Mouse (Mus musculus) small intestine, adult 2 months (tissue): ENCODE data around the gene M6pr. TPM values are rescaled to one million over a fixed set of nuclear protein-coding genes. Genes with fewer than 3 reads are reported as not detected.
"Not testable (repeated sequence)": the region's sequence is repeated elsewhere in the genome, so short reads cannot be mapped to it uniquely, and the experiment has no call there.

Source experiments
- H3K27ac ChIP-seq: fragments of 200-500 bp; 2 replicates; pipeline ENCODE4 v1.5.1; 2012; ENCODE audit warnings: low read depth, low read length, control low read depth, inconsistent platforms; ENCODE audit not compliant: insufficient read depth
- H3K27me3 ChIP-seq: fragments of 200-500 bp; 2 replicates; pipeline ENCODE4 v1.6.1; 2012; ENCODE audit warnings: mild to moderate bottlenecking, moderate library complexity, low read length, inconsistent platforms; ENCODE audit not compliant: control insufficient read depth, insufficient read depth
- H3K36me3 ChIP-seq: fragments of 200-500 bp; 2 replicates; pipeline ENCODE4 v1.6.1; 2012; ENCODE audit warnings: mild to moderate bottlenecking, low read length, control low read depth, inconsistent platforms; ENCODE audit not compliant: control insufficient read depth, insufficient read depth
- H3K4me1 ChIP-seq: fragments of 200-500 bp; 2 replicates; pipeline ENCODE4 v1.6.1; 2012; ENCODE audit warnings: low read length, inconsistent platforms, mixed read lengths; ENCODE audit not compliant: control insufficient read depth, insufficient read depth, insufficient read length
- H3K4me3 ChIP-seq: fragments of 200-500 bp; 2 replicates; pipeline ENCODE4 v1.5.1; 2012; ENCODE audit warnings: low read depth, mild to moderate bottlenecking, control low read depth, inconsistent platforms, low read length, moderate library complexity
- CTCF ChIP-seq: fragments of 200-500 bp; IDR thresholded peaks from 2 replicates; pipeline ENCODE4 v1.5.1; 2012; ENCODE audit warnings: low read depth, mild to moderate bottlenecking, control low read depth, inconsistent platforms, low read length, moderate library complexity, mixed read lengths; ENCODE audit not compliant: insufficient replicate concordance, insufficient read length; ENCODE audit errors: extremely low read depth
- POLR2A ChIP-seq: fragments of 200-500 bp; IDR thresholded peaks from 2 replicates; pipeline ENCODE4 v1.6.1; 2012; ENCODE audit warnings: low read depth, mild to moderate bottlenecking, control low read depth, inconsistent platforms, low read length, moderate library complexity
- WGBS: fragments of 180-500 bp; shearing (Covaris S2); methylation state at CpG from one replicate; pipeline ENCODE4 v1.1.7; 2018; 5-methylcytosine and 5-hydroxymethylcytosine counted together
- polyA plus RNA-seq: library from polyadenylated mRNA; depleted of rRNA; stranded (reverse); fragments of >200 nt; gene quantifications from 2 replicates; pipeline ENCODE4 v1.2.3, GENCODE M21; 2012

The M6pr gene
- polyA plus RNA-seq, 1 experiment, result 23.9 TPM

- Histone ChIP-seq H3K27ac (no peak overlapping the region), H3K27me3 (no peaks in the 10 kb centered on the region), H3K4me3 (no peak overlapping the region), H3K4me1 (no peaks in the 10 kb centered on the region; the same call in 1 of the 2 replicates), H3K36me3 (no peaks in the 10 kb centered on the region)
- TF ChIP-seq CTCF (no peak), POLR2A (no peak)
- WGBS, result 38% methylated on average over 7 of the region's 7 CpGs
Measured at GRCm38 (mm10) chr6:122341038-122341810, 32.7 kb downstream of the M6pr start.

- TF ChIP-seq POLR2A, result no peak
- Histone ChIP-seq H3K27me3 (no peaks in the 10 kb centered on the region), H3K4me1 (no peaks in the 10 kb centered on the region; the same call in 1 of the 2 replicates), H3K4me3 (no peak overlapping the region), H3K36me3 (no peaks in the 10 kb centered on the region), H3K27ac (no peak overlapping the region)
- 48% methylated on average over 5 of the region's 5 CpGs for WGBS
Measured at GRCm38 (mm10) chr6:122342125-122342524, 33.6 kb downstream of the M6pr start.

- Histone ChIP-seq H3K4me3 (no peak overlapping the region), H3K36me3 (no peaks in the 10 kb centered on the region), H3K27me3 (no peaks in the 10 kb centered on the region), H3K27ac (no peak overlapping the region), H3K4me1 (no peaks in the 10 kb centered on the region; the same call in 1 of the 2 replicates)
- TF ChIP-seq CTCF (no peak), POLR2A (no peak)
- WGBS, result 13% methylated on average over 10 of the region's 10 CpGs
Measured at GRCm38 (mm10) chr6:122343719-122344118, 35.2 kb downstream of the M6pr start.

GRCm38 (mm10) chr6:122344386-122345116, 36.0 kb downstream of the M6pr start:
- no peaks in the 10 kb centered on the region for H3K27me3 ChIP-seq
- no peak overlapping the region for H3K27ac ChIP-seq
- 40% methylated on average over 9 of the region's 9 CpGs for WGBS
- no peaks in the 10 kb centered on the region for H3K36me3 ChIP-seq
- no peak for TF ChIP-seq POLR2A
- no peak for TF ChIP-seq CTCF
- no peaks in the 10 kb centered on the region; the same call in 1 of the 2 replicates for H3K4me1 ChIP-seq
- no peak overlapping the region for H3K4me3 ChIP-seq

GRCm38 (mm10) chr6:122345731-122346130, 37.2 kb downstream of the M6pr start:
- Histone ChIP-seq H3K27me3 (no peaks in the 10 kb centered on the region), H3K4me1 (no peaks in the 10 kb centered on the region; the same call in 1 of the 2 replicates), H3K27ac (no peak overlapping the region), H3K4me3 (no peak overlapping the region), H3K36me3 (no peaks in the 10 kb centered on the region)
- 78% methylated on average over 6 of the region's 6 CpGs for WGBS
- TF ChIP-seq CTCF, result no peak
- TF ChIP-seq POLR2A, result no peak

GRCm38 (mm10) chr6:122346399-122346798, 37.9 kb downstream of the M6pr start:
- TF ChIP-seq POLR2A (no peak), CTCF (no peak)
- no peaks in the 10 kb centered on the region; the same call in 1 of the 2 replicates for H3K4me1 ChIP-seq
- 81% methylated on average over 7 of the region's 7 CpGs for WGBS
- H3K36me3 ChIP-seq, result no peaks in the 10 kb centered on the region
- H3K4me3 ChIP-seq, result no peak overlapping the region
- no peak overlapping the region for H3K27ac ChIP-seq
- no peaks in the 10 kb centered on the region for H3K27me3 ChIP-seq

GRCm38 (mm10) chr6:122347326-122347725, 38.8 kb downstream of the M6pr start:
- not testable (repeated sequence) for H3K27ac ChIP-seq, H3K36me3 ChIP-seq, H3K27me3 ChIP-seq, H3K4me1 ChIP-seq, H3K4me3 ChIP-seq
- WGBS, result 79% methylated on average over 1 of the region's 1 CpGs
